Mouse (Mus musculus): Measurements from ENCODE around the gene Kif24. TPM values are rescaled to one million over a fixed set of nuclear protein-coding genes. Genes with fewer than 3 reads are reported as not detected.
A peak's percentile ranks its signal among the peaks of the same experiment; 100 is the strongest.

Kif24 gene
- total and polyA plus RNA-seq, 2 experiments from 2014 or later = 1.4 to 4.9 TPM

DNA sequence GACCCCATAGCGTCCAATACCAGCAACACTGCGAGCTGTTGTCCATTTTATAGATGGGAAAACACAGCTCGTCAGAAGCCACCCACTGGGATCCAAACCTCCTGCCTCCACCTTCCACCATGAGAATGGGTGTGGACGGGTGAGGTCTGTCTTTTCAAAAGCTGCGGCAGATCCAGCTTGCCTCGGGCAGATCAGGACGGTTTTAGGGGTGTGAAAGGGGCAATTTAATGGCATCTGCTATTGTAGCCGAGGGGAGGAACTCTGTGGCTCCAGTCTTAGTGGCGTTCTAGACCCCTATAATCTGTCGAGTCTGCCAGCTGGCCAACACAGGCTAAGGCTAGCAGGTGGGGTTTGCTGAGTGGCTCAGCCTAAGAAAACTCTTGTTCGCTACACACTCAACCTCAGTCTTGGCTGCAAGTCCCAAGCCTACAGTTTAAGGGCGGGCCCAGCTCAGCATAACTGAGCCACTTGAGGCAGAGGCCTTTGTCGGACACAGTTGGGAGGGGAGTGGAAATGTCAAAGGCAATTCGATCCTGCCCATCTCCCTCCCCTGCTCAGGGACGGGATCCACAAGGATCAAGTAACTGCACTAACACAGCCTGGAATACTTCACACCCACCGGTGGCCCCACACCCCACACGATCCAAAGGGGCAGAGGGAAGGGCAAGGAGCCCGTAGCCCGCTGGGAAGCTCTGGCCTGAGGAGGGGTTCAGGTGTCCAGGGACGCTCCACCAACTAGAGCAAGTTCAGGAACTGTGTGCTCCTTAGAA, 37.7 kb upstream of the Kif24 start:
- Histone ChIP-seq H3K4me3 (ENCODE audit: low read depth, low read length) (peak overlapping the region; percentile 35), H3K36me3 (ENCODE audit: insufficient read depth, low read length) (no peaks in the 10 kb centered on the region), H3K27ac (ENCODE audit: low read depth, low read length) (peak overlapping the region; percentile 26; the same call in 1 of the 2 replicates), H3K9ac (replicated peaks; ENCODE audit: low read length, poor library complexity, severe bottlenecking) (peak overlapping the region; percentile 48), H3K4me1 (ENCODE audit: insufficient read depth, low read length) (peaks cover 20% of the 10 kb centered on the region; the same call in 1 of the 2 replicates), H3K4me2 (ENCODE audit: low read depth, low read length, poor library complexity, severe bottlenecking) (peak overlapping the region; percentile 64), H3K27me3 (ENCODE audit: insufficient read depth, low read length) (peaks cover 20% of the 10 kb centered on the region; the same call in 1 of the 2 replicates), H3K9me3 (ENCODE audit: low read length) (no peaks in the 10 kb centered on the region)
- 15% methylated on average over 20 of the region's 20 CpGs for WGBS
- TF ChIP-seq CTCF (IDR thresholded peaks at IDR 0.05) = no peak
- ATAC-seq (ENCODE audit: low FRiP score) (peak; percentile 15), DNase-seq (ENCODE audit: low spot score) (peak; percentile 44)

GRCm38 (mm10) chr4:41500787-41501186, 36.1 kb upstream of the Kif24 start:
- TF ChIP-seq CTCF (IDR thresholded peaks at IDR 0.05) = no peak
- H3K4me1 ChIP-seq (ENCODE audit: insufficient read depth, low read length) = peaks cover 12% of the 10 kb centered on the region; the same call in 1 of the 2 replicates
- H3K36me3 ChIP-seq (ENCODE audit: insufficient read depth, low read length) = no peaks in the 10 kb centered on the region
- H3K27me3 ChIP-seq (ENCODE audit: insufficient read depth, low read length) = peaks cover 27% of the 10 kb centered on the region; the same call in 1 of the 2 replicates
- H3K27ac ChIP-seq (ENCODE audit: low read depth, low read length) = no peak overlapping the region
- WGBS = 78% methylated on average over 4 of the region's 4 CpGs
- no peak overlapping the region for H3K4me3 ChIP-seq (ENCODE audit: low read depth, low read length)
- H3K9ac ChIP-seq (replicated peaks; ENCODE audit: low read length, poor library complexity, severe bottlenecking) = no peak overlapping the region
- ATAC-seq (ENCODE audit: low FRiP score) (no peak), DNase-seq (ENCODE audit: low spot score) (no peak)
- H3K9me3 ChIP-seq (ENCODE audit: low read length) = no peaks in the 10 kb centered on the region
- H3K4me2 ChIP-seq (ENCODE audit: low read depth, low read length, poor library complexity, severe bottlenecking) = no peak overlapping the region

- Histone ChIP-seq H3K9me3 (ENCODE audit: low read length) (no peaks in the 10 kb centered on the region), H3K36me3 (ENCODE audit: insufficient read depth, low read length) (no peaks in the 10 kb centered on the region), H3K4me1 (ENCODE audit: insufficient read depth, low read length) (peaks cover 12% of the 10 kb centered on the region; the same call in 1 of the 2 replicates), H3K4me3 (ENCODE audit: low read depth, low read length) (0 out of 2 replicates have a peak overlapping the region, but pooled peaks have one; percentile 23), H3K27me3 (ENCODE audit: insufficient read depth, low read length) (peaks cover 27% of the 10 kb centered on the region; the same call in 1 of the 2 replicates), H3K4me2 (ENCODE audit: low read depth, low read length, poor library complexity, severe bottlenecking) (peak overlapping the region; percentile 48; the same call in 1 of the 2 replicates), H3K9ac (replicated peaks; ENCODE audit: low read length, poor library complexity, severe bottlenecking) (no peak overlapping the region), H3K27ac (ENCODE audit: low read depth, low read length) (peak overlapping the region; percentile 47; the same call in 1 of the 2 replicates)
- TF ChIP-seq CTCF (IDR thresholded peaks at IDR 0.05) = no peak
- 63% methylated on average over 8 of the region's 8 CpGs for WGBS
- DNase-seq (ENCODE audit: low spot score) (peak; percentile 47), ATAC-seq (ENCODE audit: low FRiP score) (no peak)
Measured at GRCm38 (mm10) chr4:41499619-41500018, 34.9 kb upstream of the Kif24 start.

- WGBS = 18% methylated on average over 43 of the region's 43 CpGs
Measured at GRCm38 (mm10) chr4:41498921-41499391, 34.3 kb upstream of the Kif24 start.

GRCm38 (mm10) chr4:41497995-41498845, 33.5 kb upstream of the Kif24 start:
- Histone ChIP-seq H3K4me2 (ENCODE audit: low read depth, low read length, poor library complexity, severe bottlenecking) (peak overlapping the region; percentile 48), H3K9me3 (ENCODE audit: low read length) (no peaks in the 10 kb centered on the region), H3K9ac (replicated peaks; ENCODE audit: low read length, poor library complexity, severe bottlenecking) (no peak overlapping the region; the same call in 1 of the 2 replicates), H3K4me3 (ENCODE audit: low read depth, low read length) (peak overlapping the region; percentile 23), H3K27me3 (ENCODE audit: insufficient read depth, low read length) (peaks cover 27% of the 10 kb centered on the region; the same call in 1 of the 2 replicates), H3K36me3 (ENCODE audit: insufficient read depth, low read length) (no peaks in the 10 kb centered on the region), H3K4me1 (ENCODE audit: insufficient read depth, low read length) (peaks cover 12% of the 10 kb centered on the region; the same call in 1 of the 2 replicates), H3K27ac (ENCODE audit: low read depth, low read length) (no peak overlapping the region)
- TF ChIP-seq CTCF (IDR thresholded peaks at IDR 0.05) = no peak
- no peak for DNase-seq (ENCODE audit: low spot score)
- 24% methylated on average over 72 of the region's 72 CpGs for WGBS
- no peak; the same call in 1 of the 2 replicates for ATAC-seq (ENCODE audit: low FRiP score)

More at GRCm38 (mm10) chr4:41498921-41499391, 34.3 kb upstream of the Kif24 start:
- Histone ChIP-seq H3K4me1 (ENCODE audit: insufficient read depth, low read length) (peaks cover 12% of the 10 kb centered on the region; the same call in 1 of the 2 replicates), H3K9me3 (ENCODE audit: low read length) (no peaks in the 10 kb centered on the region), H3K27ac (ENCODE audit: low read depth, low read length) (peak overlapping the region; percentile 47; the same call in 1 of the 2 replicates), H3K36me3 (ENCODE audit: insufficient read depth, low read length) (no peaks in the 10 kb centered on the region), H3K4me3 (ENCODE audit: low read depth, low read length) (peak overlapping the region; percentile 23), H3K27me3 (ENCODE audit: insufficient read depth, low read length) (peaks cover 27% of the 10 kb centered on the region; the same call in 1 of the 2 replicates), H3K9ac (replicated peaks; ENCODE audit: low read length, poor library complexity, severe bottlenecking) (no peak overlapping the region), H3K4me2 (ENCODE audit: low read depth, low read length, poor library complexity, severe bottlenecking) (peak overlapping the region; percentile 48)
- peak; percentile 5; the same call in 1 of the 2 replicates for TF ChIP-seq CTCF (IDR thresholded peaks at IDR 0.05)
- DNase-seq (ENCODE audit: low spot score) (peak; percentile 53), ATAC-seq (ENCODE audit: low FRiP score) (no peak)
